ENCODE assay signal across 29 mouse cellular contexts in the genomic region with DNA sequence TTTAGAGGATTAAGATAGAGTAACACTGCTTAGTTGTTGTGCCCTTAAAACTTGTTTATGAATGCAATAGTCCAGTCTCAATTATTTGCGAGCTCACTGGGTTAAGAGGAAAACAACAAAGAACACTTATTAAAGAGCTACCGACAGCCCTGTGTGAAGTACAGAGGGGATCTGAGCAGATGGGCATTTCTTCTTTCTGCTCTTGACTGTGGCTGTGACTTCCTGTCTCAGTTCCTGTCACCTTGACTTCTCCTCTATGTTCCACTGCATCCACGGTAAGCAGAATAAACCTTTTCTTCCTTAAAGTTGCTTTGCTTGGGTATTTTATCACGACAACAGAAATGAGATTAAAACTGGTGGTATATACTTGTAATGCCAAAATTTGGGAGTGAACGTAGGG. TPM values are rescaled to one million over a fixed set of nuclear protein-coding genes. Genes with fewer than 3 reads are reported as not detected.
DNase-seq lines count a peak whose midpoint lies in the region; ATAC-seq and TF ChIP-seq lines count a peak whose summit lies in the region.
"Had no signal": no experiment of that assay in that cellular context is flagged by ENCODE, and none has a peak within 500 bp of the region (broad histone marks: within the 10 kb centered on the region; RNA-seq: fewer than 3 reads in every experiment).

No protein-coding gene starts in this region.

- H3K4me2 ChIP-seq in CH12.LX (ENCODE audit: insufficient read depth, low read depth, poor library complexity, severe bottlenecking) = peak overlapping the region; percentile 89
- H3K4me2 ChIP-seq: embryonic facial prominence, embryonic 15.5 days; forebrain, embryonic 12.5 days; hindbrain, embryonic 12.5 days; limb, embryonic 12.5 days; liver, embryonic 11.5 days; lung, embryonic 15.5 days; midbrain, embryonic 13.5 days had no signal

- H3K36me3 ChIP-seq in spleen, adult 2 months (ENCODE audit: control insufficient read depth, insufficient read depth, low read length) = no peaks in the 10 kb centered on the region
- H3K36me3 ChIP-seq in CH12.LX (replicated peaks in 1 of 2; ENCODE audit: control insufficient read depth in 1 of 2, insufficient read depth in 1 of 2, low read length in 1 of 2) = no peaks in the 10 kb centered on the region
- H3K36me3 ChIP-seq: embryonic facial prominence, embryonic 10.5 days; embryonic facial prominence, embryonic 15.5 days; forebrain, embryonic 12.5 days; hindbrain, embryonic 12.5 days; limb, embryonic 12.5 days; lung, embryonic 15.5 days; midbrain, embryonic 13.5 days had no signal

- H3K27ac ChIP-seq in spleen, adult 2 months (ENCODE audit: insufficient read depth, low read length) = no peak overlapping the region; the same call in 1 of the 2 replicates
- no peak overlapping the region for H3K27ac ChIP-seq in CH12.LX (ENCODE audit: insufficient read depth, low read depth)
- H3K27ac ChIP-seq: embryonic facial prominence, embryonic 10.5 days; embryonic facial prominence, embryonic 15.5 days; forebrain, embryonic 12.5 days; hindbrain, embryonic 12.5 days; hindbrain, postnatal 0 days; limb, embryonic 12.5 days; lung, embryonic 15.5 days; midbrain, embryonic 13.5 days had no signal

- 24% methylated on average over 5 of the region's 5 CpGs for WGBS in spleen, adult 2 months

- H3K9me3 ChIP-seq in CH12.LX (replicated peaks; ENCODE audit: low read length) = peaks cover 3% of the 10 kb centered on the region
- H3K9me3 ChIP-seq: embryonic facial prominence, embryonic 10.5 days; embryonic facial prominence, embryonic 15.5 days; hindbrain, embryonic 12.5 days; limb, embryonic 12.5 days; lung, embryonic 15.5 days; midbrain, embryonic 13.5 days had no signal

- dilution Hi-C loops in CH12.LX (cut with MboI; ENCODE audit: extremely low pct_ligation_motif_present, extremely low pct_unique_long_range_greater_than_20kb, low sequenced_read_pairs) = no loop called here

- TF ChIP-seq EP300 in CH12.LX (IDR thresholded peaks at IDR 0.05; ENCODE audit: low read length) = no peak; the same call in 1 of the 2 replicates

- TF ChIP-seq RAD21 in CH12.LX (IDR thresholded peaks at IDR 0.05; ENCODE audit: low read depth, low read length) = no peak

- in situ Hi-C loops in CH12.LX (cut with MboI; ENCODE audit: low pct_ligation_motif_present, low pct_unique_long_range_greater_than_20kb, low sequenced_read_pairs) = no loop called here

- peak overlapping the region; percentile 40 for H3K9ac ChIP-seq in CH12.LX (ENCODE audit: insufficient read depth, low read depth)
- H3K9ac ChIP-seq: embryonic facial prominence, embryonic 15.5 days; forebrain, embryonic 12.5 days; forebrain, postnatal 0 days; hindbrain, embryonic 12.5 days; limb, embryonic 12.5 days; lung, embryonic 15.5 days; midbrain, embryonic 13.5 days had no signal

- no peaks in the 10 kb centered on the region for H3K4me1 ChIP-seq in spleen, adult 2 months (ENCODE audit: control insufficient read depth, insufficient read depth, insufficient read length)
- peaks cover 10 to 43% of the 10 kb centered on the region in 2 experiments; a peak in 3 of 4 replicates for H3K4me1 ChIP-seq in CH12.LX (ENCODE audit: control insufficient read depth in 1 of 2, insufficient read depth in 2 of 2)
- H3K4me1 ChIP-seq: embryonic facial prominence, embryonic 10.5 days; embryonic facial prominence, embryonic 15.5 days; forebrain, embryonic 12.5 days; hindbrain, embryonic 12.5 days; limb, embryonic 12.5 days; lung, embryonic 15.5 days; midbrain, embryonic 13.5 days had no signal

- DNase-seq in spleen, adult 2 months (ENCODE audit: low read depth in 1 of 2, low spot score in 2 of 2) = peak; percentile 18 to 25
- DNase-seq in spleen, postnatal 4 days (ENCODE audit: low spot score in 2 of 2) = no peak
- DNase-seq in CH12.LX (ENCODE audit: extremely low read depth) (peak; percentile 28), MN1 (ENCODE audit: low spot score) (no peak)
- DNase-seq in naive thymus-derived CD4-positive, alpha-beta T cell, adult 2 months (ENCODE audit: low read depth) = peak; percentile 42
- DNase-seq in lung, postnatal 36 days = no peak
- no peak for DNase-seq in kidney, postnatal 36 days
- DNase-seq: adrenal gland, adult 2 months; adrenal gland, postnatal 36 days; cerebellum, adult 2 months; cerebellum, postnatal 14 days; forebrain, postnatal 0 days; heart, postnatal 14 days; kidney, adult 9 months; kidney, postnatal 14 days; right cerebral cortex, postnatal 4 days; thymus, adult 2 months had no signal

- no peak for TF ChIP-seq CTCF in spleen, adult 2 months (IDR thresholded peaks at IDR 0.05; ENCODE audit: extremely low read depth, insufficient read depth, insufficient read length, insufficient replicate concordance)
- TF ChIP-seq CTCF in CH12.LX (conservative IDR thresholded peaks at IDR 0.05 in 1 of 2, IDR thresholded peaks at IDR 0.05 in 1 of 2; ENCODE audit: low read depth in 2 of 2, low read length in 2 of 2) = no peak

- H3K79me2 ChIP-seq in CH12.LX (replicated peaks; ENCODE audit: control insufficient read depth, extremely low read depth, insufficient read depth, poor library complexity, severe bottlenecking) = no peaks in the 10 kb centered on the region

- no peak overlapping the region for H3K4me3 ChIP-seq in spleen, adult 2 months (ENCODE audit: extremely low read depth, insufficient read depth, insufficient read length)
- H3K4me3 ChIP-seq in CH12.LX (replicated peaks in 1 of 3; ENCODE audit: low read depth in 2 of 3, low read length in 2 of 3, poor library complexity in 1 of 3) = peak overlapping the region in 2 of 3 experiments; percentile 21 to 39
- H3K4me3 ChIP-seq: embryonic facial prominence, embryonic 10.5 days; embryonic facial prominence, embryonic 15.5 days; forebrain, embryonic 12.5 days; hindbrain, embryonic 12.5 days; limb, embryonic 12.5 days; lung, embryonic 15.5 days; midbrain, embryonic 13.5 days had no signal

- no peak for TF ChIP-seq POLR2A in spleen, adult 2 months (IDR thresholded peaks at IDR 0.05; ENCODE audit: low read depth, low read length)
- peak; percentile 57 for TF ChIP-seq POLR2A in CH12.LX (IDR thresholded peaks at IDR 0.05; ENCODE audit: low read depth, low read length)

- peak; percentile 59 to 84; a peak in 1 of 4 replicates for ATAC-seq in hematopoietic stem cell, adult 5-6 weeks (replicated peaks in 1 of 2; ENCODE audit: insufficient read depth in 1 of 2, low FRiP score in 2 of 2, low TSS enrichment in 1 of 2, low read depth in 1 of 2, poor library complexity in 2 of 2, severe bottlenecking in 2 of 2)
- ATAC-seq: activated CD4-positive, CD25-positive, alpha-beta regulatory T cell, adult 4 months; forebrain, postnatal 0 days; hindbrain, postnatal 0 days; intestine, embryonic 16.5 days; midbrain, embryonic 13.5 days had no signal

- H3K27me3 ChIP-seq in spleen, adult 2 months (ENCODE audit: control insufficient read depth, insufficient read depth, low read length) = no peaks in the 10 kb centered on the region
- no peaks in the 10 kb centered on the region for H3K27me3 ChIP-seq in CH12.LX (replicated peaks)
- H3K27me3 ChIP-seq: embryonic facial prominence, embryonic 15.5 days; forebrain, embryonic 12.5 days; hindbrain, embryonic 12.5 days; limb, embryonic 12.5 days; lung, embryonic 15.5 days; midbrain, embryonic 13.5 days had no signal

TF ChIP-seq in CH12.LX, 34 proteins besides CTCF, POLR2A, EP300 and RAD21:
- TF ChIP-seq TBP (conservative IDR thresholded peaks at IDR 0.05; ENCODE audit: low read depth, low read length) = peak; percentile 55; the same call in 1 of the 2 replicates
- no peak for TF ChIP-seq ZNF384 (IDR thresholded peaks at IDR 0.05; ENCODE audit: low read depth, low read length)
- TF ChIP-seq ETS1 (conservative IDR thresholded peaks at IDR 0.05; ENCODE audit: low read depth, low read length) = no peak
- no peak for TF ChIP-seq MAFK (IDR thresholded peaks at IDR 0.05; ENCODE audit: insufficient replicate concordance, low read length)
- no peak for TF ChIP-seq RCOR1 (conservative IDR thresholded peaks at IDR 0.05; ENCODE audit: low read depth, low read length)
- TF ChIP-seq TCF12 (IDR thresholded peaks at IDR 0.05; ENCODE audit: low read depth, low read length) = no peak; the same call in 1 of the 2 replicates
- TF ChIP-seq CHD2 (IDR thresholded peaks at IDR 0.05; ENCODE audit: low read length) = no peak

RNA-seq across cellular contexts. Expression of a gene that starts 12.9 kb away (rescaled TPM):
- 0.23 and 0.34 TPM in 2 replicates for polyA plus RNA-seq in spleen, adult 2 months (2012; rRNA removed)
- total RNA-seq in CH12.LX (2012; rRNA removed) (1.2 and 1.5 TPM in 2 replicates), CH12.LX (2014; rRNA removed) (1.8 TPM in 2 replicates)
- polyA plus RNA-seq in CH12.LX (2012; ENCODE audit: insufficient read length, low read depth) = 2.8 and 3.2 TPM in 2 replicates
- 5.2 and 5.8 TPM in 2 replicates for total RNA-seq in hematopoietic stem cell, adult 5-6 weeks (2017)

RNA-seq across cellular contexts. Expression of a gene that starts 55.4 kb away (rescaled TPM):
- polyA plus RNA-seq in spleen, adult 2 months (2012; rRNA removed) = 48.6 and 58.2 TPM in 2 replicates
- total RNA-seq in CH12.LX (2012; rRNA removed) (346 and 491 TPM in 2 replicates), CH12.LX (2014; rRNA removed) (359 and 397 TPM in 2 replicates)
- polyA plus RNA-seq in CH12.LX (2012; ENCODE audit: insufficient read length, low read depth) = 853 and 911 TPM in 2 replicates
- total RNA-seq in hematopoietic stem cell, adult 5-6 weeks (2017) = 575 and 606 TPM in 2 replicates

Comparison
In these comparisons a context has a peak if more than half of its experiments do, and no peak if none do; other contexts are left out.
1. DNase-seq: peak in spleen, adult 2 months (2 of 2), CH12.LX (single experiment) and naive thymus-derived CD4-positive, alpha-beta T cell, adult 2 months (single experiment); none in spleen, postnatal 4 days (0 of 2), MN1 (single experiment), lung, postnatal 36 days (single experiment) and kidney, postnatal 36 days (0 of 2).